Mouse (Mus musculus) heart, adult 2 months (tissue): ENCODE data around the gene B830017H08Rik.

Experiments
- CTCF ChIP-seq: fragments of 200-600 bp; IDR thresholded peaks from 2 replicates; pipeline ENCODE4 v1.8.1; 2022; ENCODE audit warnings: antibody characterized with exemption, mild to moderate bottlenecking, moderate library complexity
- EP300 ChIP-seq: fragments of 200-500 bp; IDR thresholded peaks from 2 replicates; pipeline ENCODE4 v1.6.1; 2011; ENCODE audit warnings: low read depth, low read length, control low read depth; ENCODE audit not compliant: insufficient read depth

DNA sequence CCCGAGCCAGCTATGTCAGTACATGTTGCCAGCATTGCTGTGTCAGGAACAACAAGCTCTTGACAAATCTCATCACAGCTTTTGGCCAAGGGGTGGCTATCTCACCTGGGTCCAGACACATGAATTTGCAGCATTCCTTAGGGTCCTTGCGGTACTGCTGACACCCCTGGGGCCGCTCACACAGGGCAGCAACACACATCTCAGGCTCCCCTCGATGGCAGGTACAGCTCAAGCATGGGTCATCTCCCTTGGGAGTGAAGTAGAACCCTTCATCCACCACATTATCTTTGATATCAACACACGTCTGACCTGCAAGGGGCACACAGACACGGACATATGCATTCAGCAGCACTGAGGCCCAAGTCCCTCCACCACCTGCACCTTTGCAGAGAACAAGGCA, 16.6 kb downstream of the B830017H08Rik start:
- no peak for TF ChIP-seq CTCF
- no peak for TF ChIP-seq EP300
